Mouse (Mus musculus) intestine, embryonic 15.5 days (tissue): ENCODE results near the gene Fgf14. TPM values are rescaled to one million over a fixed set of nuclear protein-coding genes. Genes with fewer than 3 reads are reported as not detected.
A peak's percentile ranks its signal among the peaks of the same experiment; 100 is the strongest.

ENCODE experiments used
- ATAC-seq: fragments of 200-750 bp; cut with Nextera tagmentation; 2 replicates; pipeline ENCODE4 v1.8.0; 2017; ENCODE audit warnings: moderate TSS enrichment, moderate library complexity
- H3K27ac ChIP-seq: fragments of 300-500 bp; sonication (generic); 2 replicates; pipeline ENCODE4 v1.5.1; 2015; ENCODE audit warnings: mild to moderate bottlenecking, inconsistent platforms
- H3K27me3 ChIP-seq: fragments of 300-500 bp; sonication (generic); replicated peaks from 2 replicates; pipeline ENCODE4 v1.6.1; 2015; ENCODE audit warnings: inconsistent platforms
- H3K36me3 ChIP-seq: fragments of 300-500 bp; sonication (generic); 2 replicates; pipeline ENCODE4 v1.6.1; 2015; ENCODE audit warnings: inconsistent platforms
- H3K4me1 ChIP-seq: fragments of 300-500 bp; sonication (generic); replicated peaks from 2 replicates; pipeline ENCODE4 v1.6.1; 2015; ENCODE audit warnings: inconsistent platforms
- H3K4me2 ChIP-seq: fragments of 300-500 bp; sonication (generic); replicated peaks from 2 replicates; pipeline ENCODE4 v1.6.1; 2015; ENCODE audit warnings: mild to moderate bottlenecking, inconsistent platforms
- H3K4me3 ChIP-seq: fragments of 300-500 bp; sonication (generic); replicated peaks from 2 replicates; pipeline ENCODE4 v1.5.1; 2015; ENCODE audit warnings: inconsistent platforms
- H3K9ac ChIP-seq: fragments of 300-500 bp; sonication (generic); 2 replicates; pipeline ENCODE4 v1.6.1; 2015; ENCODE audit warnings: inconsistent platforms
- H3K9me3 ChIP-seq: fragments of 300-500 bp; sonication (generic); 2 replicates; pipeline ENCODE4 v1.6.1; 2016; ENCODE audit warnings: inconsistent platforms
- WGBS: fragments of 180-500 bp; shearing (Covaris S2); methylation state at CpG from one replicate; pipeline ENCODE4 v1.1.7; 2015; 5-methylcytosine and 5-hydroxymethylcytosine counted together
- polyA plus RNA-seq: library from polyadenylated mRNA; unstranded; fragments of >200 nt; fragmentation: Nextera tagmentation; extraction: Ambion mirVana; gene quantifications from 2 replicates; pipeline ENCODE4 v1.2.1, GENCODE M21; 2015

The Fgf14 gene
- polyA plus RNA-seq, result 1.0 and 1.2 TPM in 2 replicates

- Histone ChIP-seq H3K4me3 (peak within 1 kb of the TSS; percentile 38), H3K36me3 (no peaks in the 10 kb centered on the region), H3K4me2 (peak within 1 kb of the TSS; percentile 85), H3K4me1 (peaks cover 14% of the 10 kb centered on the region; the same call in 1 of the 2 replicates), H3K27me3 (0 out of 2 replicates have a peak, but pooled peaks cover 5% of the 10 kb centered on the region), H3K9ac (no peak within 1 kb of the TSS), H3K9me3 (no peaks in the 10 kb centered on the region), H3K27ac (no peak within 1 kb of the TSS)
- no peak for ATAC-seq
- WGBS, result 17% methylated on average over 12 of the region's 12 CpGs
Observed at GRCm38 (mm10) chr14:124676506-124677177, at the start of gene Fgf14. Gene Fgf14 (minus strand): TSS chr14:124677127.

- peak overlapping the region; percentile 31 for H3K4me3 ChIP-seq
- no peaks in the 10 kb centered on the region for H3K9me3 ChIP-seq
- 7% methylated on average over 10 of the region's 10 CpGs for WGBS
- H3K9ac ChIP-seq, result no peak overlapping the region
- H3K4me2 ChIP-seq, result peak overlapping the region; percentile 85
- no peak overlapping the region for H3K27ac ChIP-seq
- peaks cover 14% of the 10 kb centered on the region; the same call in 1 of the 2 replicates for H3K4me1 ChIP-seq
- no peaks in the 10 kb centered on the region for H3K36me3 ChIP-seq
- peak; percentile 72 for ATAC-seq
- H3K27me3 ChIP-seq, result 0 out of 2 replicates have a peak, but pooled peaks cover 5% of the 10 kb centered on the region
Observed at GRCm38 (mm10) chr14:124677379-124677778, 452 bp upstream of the Fgf14 start.

- Histone ChIP-seq H3K36me3 (no peaks in the 10 kb centered on the region), H3K27ac (no peak overlapping the region), H3K4me3 (peak overlapping the region; percentile 38), H3K9ac (no peak overlapping the region), H3K4me1 (peaks cover 14% of the 10 kb centered on the region; the same call in 1 of the 2 replicates), H3K9me3 (no peaks in the 10 kb centered on the region), H3K27me3 (0 out of 2 replicates have a peak, but pooled peaks cover 5% of the 10 kb centered on the region), H3K4me2 (peak overlapping the region; percentile 85)
- 25% methylated on average over 23 of the region's 23 CpGs for WGBS
- ATAC-seq, result peak; percentile 48
Observed at GRCm38 (mm10) chr14:124675654-124676505, 1.0 kb downstream of the Fgf14 start.

GRCm38 (mm10) chr14:124675142-124675653 lies 1.7 kb downstream of the Fgf14 start:
- Histone ChIP-seq H3K9ac (no peak overlapping the region), H3K4me1 (peaks cover 14% of the 10 kb centered on the region; the same call in 1 of the 2 replicates), H3K36me3 (no peaks in the 10 kb centered on the region), H3K27me3 (0 out of 2 replicates have a peak, but pooled peaks cover 5% of the 10 kb centered on the region), H3K9me3 (no peaks in the 10 kb centered on the region), H3K27ac (no peak overlapping the region), H3K4me3 (peak overlapping the region; percentile 38), H3K4me2 (peak overlapping the region; percentile 85)
- 2% methylated on average over 21 of the region's 21 CpGs for WGBS
- ATAC-seq, result peak; percentile 78

- peak; percentile 35 for ATAC-seq
- peak overlapping the region; percentile 38 for H3K4me3 ChIP-seq
- peak overlapping the region; percentile 85 for H3K4me2 ChIP-seq
- H3K9me3 ChIP-seq, result no peaks in the 10 kb centered on the region
- H3K4me1 ChIP-seq, result peaks cover 16% of the 10 kb centered on the region; the same call in 1 of the 2 replicates
- no peaks in the 10 kb centered on the region for H3K36me3 ChIP-seq
- 0 out of 2 replicates have a peak, but pooled peaks cover 5% of the 10 kb centered on the region for H3K27me3 ChIP-seq
- 44% methylated on average over 8 of the region's 8 CpGs for WGBS
- no peak overlapping the region for H3K27ac ChIP-seq
- H3K9ac ChIP-seq, result no peak overlapping the region
Observed at GRCm38 (mm10) chr14:124674536-124675141, 2.3 kb downstream of the Fgf14 start.

- 20% methylated on average over 7 of the region's 7 CpGs for WGBS
- ATAC-seq, result peak; percentile 78
- Histone ChIP-seq H3K9ac (no peak overlapping the region), H3K9me3 (no peaks in the 10 kb centered on the region), H3K36me3 (no peaks in the 10 kb centered on the region), H3K4me1 (0 out of 2 replicates have a peak, but pooled peaks cover 2% of the 10 kb centered on the region), H3K27ac (no peak overlapping the region), H3K27me3 (no peaks in the 10 kb centered on the region), H3K4me2 (no peak overlapping the region), H3K4me3 (no peak overlapping the region)
Observed at GRCm38 (mm10) chr14:124669739-124670138, 7.2 kb downstream of the Fgf14 start.

GRCm38 (mm10) chr14:124642822-124643221 lies 34.1 kb downstream of the Fgf14 start:
- Histone ChIP-seq H3K9me3 (no peaks in the 10 kb centered on the region), H3K4me2 (no peak overlapping the region), H3K9ac (no peak overlapping the region), H3K27ac (no peak overlapping the region), H3K4me1 (no peaks in the 10 kb centered on the region), H3K27me3 (no peaks in the 10 kb centered on the region), H3K4me3 (no peak overlapping the region), H3K36me3 (no peaks in the 10 kb centered on the region)
- ATAC-seq, result no peak
- WGBS, result 70% methylated on average over 3 of the region's 3 CpGs

GRCm38 (mm10) chr14:124634881-124635280 lies 42.0 kb downstream of the Fgf14 start:
- WGBS, result 58% methylated on average over 2 of the region's 2 CpGs
- H3K9me3 ChIP-seq, result no peaks in the 10 kb centered on the region

GRCm38 (mm10) chr14:124613473-124613872 lies 63.5 kb downstream of the Fgf14 start:
- H3K9ac ChIP-seq, result no peak overlapping the region
- no peaks in the 10 kb centered on the region for H3K36me3 ChIP-seq
- WGBS, result 62% methylated on average over 2 of the region's 2 CpGs
- no peak overlapping the region for H3K4me2 ChIP-seq
- no peaks in the 10 kb centered on the region for H3K9me3 ChIP-seq
- H3K27ac ChIP-seq, result no peak overlapping the region
- H3K4me1 ChIP-seq, result no peaks in the 10 kb centered on the region
- no peaks in the 10 kb centered on the region for H3K27me3 ChIP-seq
- H3K4me3 ChIP-seq, result no peak overlapping the region
- ATAC-seq, result no peak

More at GRCm38 (mm10) chr14:124634881-124635280, 42.0 kb downstream of the Fgf14 start:
- Histone ChIP-seq H3K27ac (no peak overlapping the region), H3K36me3 (no peaks in the 10 kb centered on the region), H3K4me3 (no peak overlapping the region), H3K4me2 (no peak overlapping the region), H3K9ac (no peak overlapping the region), H3K4me1 (no peaks in the 10 kb centered on the region), H3K27me3 (no peaks in the 10 kb centered on the region)
- ATAC-seq, result no peak

- no peak for ATAC-seq
- Histone ChIP-seq H3K9ac (no peak overlapping the region), H3K4me2 (no peak overlapping the region), H3K27me3 (no peaks in the 10 kb centered on the region), H3K36me3 (no peaks in the 10 kb centered on the region), H3K27ac (no peak overlapping the region), H3K9me3 (no peaks in the 10 kb centered on the region), H3K4me1 (no peaks in the 10 kb centered on the region), H3K4me3 (no peak overlapping the region)
- 95% methylated on average over 2 of the region's 2 CpGs for WGBS
Observed at GRCm38 (mm10) chr14:124606036-124606711, 70.8 kb downstream of the Fgf14 start.

- Histone ChIP-seq H3K4me3 (no peak overlapping the region), H3K4me2 (no peak overlapping the region), H3K36me3 (no peaks in the 10 kb centered on the region), H3K27ac (no peak overlapping the region), H3K9ac (no peak overlapping the region), H3K27me3 (no peaks in the 10 kb centered on the region), H3K4me1 (no peaks in the 10 kb centered on the region), H3K9me3 (no peaks in the 10 kb centered on the region)
- 92% methylated on average over 1 of the region's 1 CpGs for WGBS
- ATAC-seq, result no peak
Observed at GRCm38 (mm10) chr14:124605031-124605743, 71.7 kb downstream of the Fgf14 start.
